Mouse (Mus musculus) megakaryocyte, adult 5-6 weeks (primary cell): ENCODE data around the gene Vwa7. TPM values are rescaled to one million over a fixed set of nuclear protein-coding genes. Genes with fewer than 3 reads are reported as not detected.
"Not testable (repeated sequence)": the region's sequence is repeated elsewhere in the genome, so short reads cannot be mapped to it uniquely, and the experiment has no call there.

ENCODE experiments used
- ATAC-seq: 2 replicates; pipeline ENCODE4 v1.8.0; 2016; ENCODE audit warnings: mild to moderate bottlenecking, inconsistent platforms; ENCODE audit not compliant: poor library complexity, severe bottlenecking
- total RNA-seq, 2 experiments: library from RNA; stranded (forward) in 1 of 2; stranded (reverse) in 1 of 2; fragments of 153-499, 151-499 nt in 1 of 2; fragments of 221-1000, 200-1000 nt in 1 of 2; gene quantifications; 2 replicates each; pipeline versions ENCODE4 v1.2.3 to v1.2.4; 2015 to 2017

The Vwa7 gene
- total RNA-seq (2015) (0.07 TPM in 1 of 2 replicates, not detected in the other), total RNA-seq (2017) (0.11 TPM in 1 of 2 replicates, not detected in the other)

GRCm38 (mm10) chr17:35016376-35016775 lies at the start of gene Vwa7:
Gene Vwa7, plus strand, starts transcription at chr17:35016579.
- no peak for ATAC-seq

GRCm38 (mm10) chr17:34969822-34970221 lies 46.6 kb upstream of the Vwa7 start, which contains the start of gene Gm20481:
Gene Gm20481, plus strand, starts transcription at chr17:34969912.
- ATAC-seq: not testable (repeated sequence)

- not testable (repeated sequence) for ATAC-seq
These were observed 45.5 kb upstream of the Vwa7 start for GRCm38 (mm10) chr17:34970850-34971249.

- peak; percentile 23 for ATAC-seq
These were observed 44.7 kb upstream of the Vwa7 start for GRCm38 (mm10) chr17:34971694-34972068.

GRCm38 (mm10) chr17:34972069-34972749 lies 44.2 kb upstream of the Vwa7 start, which contains the start of the genes Hspa1a and Hspa1l:
Gene Hspa1a, minus strand, starts transcription at chr17:34972156.
Gene Hspa1l, plus strand, starts transcription at chr17:34972703.
- peak; percentile 95 for ATAC-seq

GRCm38 (mm10) chr17:34975581-34976492 lies 40.5 kb upstream of the Vwa7 start:
- ATAC-seq: no peak

- ATAC-seq: no peak
These were observed 39.4 kb upstream of the Vwa7 start for GRCm38 (mm10) chr17:34977000-34977399.

GRCm38 (mm10) chr17:34978239-34978638 lies 38.1 kb upstream of the Vwa7 start:
- no peak for ATAC-seq

- ATAC-seq: no peak
These were observed 36.7 kb upstream of the Vwa7 start for GRCm38 (mm10) chr17:34979631-34980030.

GRCm38 (mm10) chr17:34980655-34981054 lies 35.7 kb upstream of the Vwa7 start:
- no peak for ATAC-seq

GRCm38 (mm10) chr17:34981690-34982180 lies 34.6 kb upstream of the Vwa7 start, which contains the start of gene Lsm2:
Gene Lsm2, plus strand, starts transcription at chr17:34981862.
- ATAC-seq: peak; percentile 87

- ATAC-seq: peak; percentile 16
These were observed 34.1 kb upstream of the Vwa7 start for GRCm38 (mm10) chr17:34982328-34982727.

GRCm38 (mm10) chr17:34984218-34984617 lies 32.2 kb upstream of the Vwa7 start:
- 0 out of 2 replicates have a peak, but pooled peaks have one; percentile 29 for ATAC-seq

GRCm38 (mm10) chr17:34994751-34995150 lies 21.6 kb upstream of the Vwa7 start:
- ATAC-seq: no peak

GRCm38 (mm10) chr17:34995192-34995591 lies 21.2 kb upstream of the Vwa7 start:
- ATAC-seq: not testable (repeated sequence)

GRCm38 (mm10) chr17:34995927-34996326 lies 20.5 kb upstream of the Vwa7 start:
- not testable (repeated sequence) for ATAC-seq

- ATAC-seq: no peak
These were observed 19.8 kb upstream of the Vwa7 start for GRCm38 (mm10) chr17:34996411-34997141.

GRCm38 (mm10) chr17:34997142-34997483 lies 19.3 kb upstream of the Vwa7 start:
- no peak for ATAC-seq

- no peak for ATAC-seq
These were observed 17.6 kb upstream of the Vwa7 start for GRCm38 (mm10) chr17:34998526-34999430.
